Mouse (Mus musculus): Measurements from ENCODE around the gene Fzd5. TPM values are rescaled to one million over a fixed set of nuclear protein-coding genes. Genes with fewer than 3 reads are reported as not detected.

Gene Fzd5
- total and polyA plus RNA-seq, 3 experiments, result 3.1 to 23.2 (median 8.6) TPM

DNA sequence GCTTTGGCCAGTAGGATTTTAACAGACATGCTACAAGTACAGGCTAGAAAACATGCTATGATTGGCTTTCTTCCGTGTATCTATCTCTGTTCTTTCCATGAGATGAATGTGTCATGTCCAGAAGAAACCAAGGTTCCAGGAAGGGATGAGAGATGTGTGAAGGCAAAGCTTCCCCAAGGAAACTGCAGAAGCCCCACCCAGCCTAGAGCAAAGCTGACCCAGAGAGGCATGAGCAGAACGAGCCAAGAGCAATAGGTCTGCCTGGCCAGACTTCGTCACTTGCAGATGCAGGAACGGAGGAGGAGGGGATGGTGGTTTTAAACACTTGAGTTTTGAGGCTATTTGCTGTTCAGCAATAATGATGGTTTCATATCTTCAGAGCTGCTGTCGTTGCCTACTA is 20.2 kb upstream of the Fzd5 start:
- H3K9me3 ChIP-seq (replicated peaks), result no peaks in the 10 kb centered on the region
- H3K36me3 ChIP-seq (replicated peaks), result no peaks in the 10 kb centered on the region
- DNase-seq (ENCODE audit: low spot score) (no peak), ATAC-seq (ENCODE audit: extremely low read depth, insufficient number of reproducible peaks, low FRiP score, poor library complexity, severe bottlenecking) (no peak)
- H3K4me3 ChIP-seq (ENCODE audit: low read depth, low read length), result no peak overlapping the region
- peaks cover 32% of the 10 kb centered on the region for H3K27me3 ChIP-seq (ENCODE audit: insufficient read depth, low read length)
- TF ChIP-seq GATA2 (IDR thresholded peaks at IDR 0.05; ENCODE audit: borderline replicate concordance, low read depth, low read length), result no peak
- peaks cover 10% of the 10 kb centered on the region for H3K4me1 ChIP-seq (ENCODE audit: insufficient read depth, low read depth, low read length)

DNA sequence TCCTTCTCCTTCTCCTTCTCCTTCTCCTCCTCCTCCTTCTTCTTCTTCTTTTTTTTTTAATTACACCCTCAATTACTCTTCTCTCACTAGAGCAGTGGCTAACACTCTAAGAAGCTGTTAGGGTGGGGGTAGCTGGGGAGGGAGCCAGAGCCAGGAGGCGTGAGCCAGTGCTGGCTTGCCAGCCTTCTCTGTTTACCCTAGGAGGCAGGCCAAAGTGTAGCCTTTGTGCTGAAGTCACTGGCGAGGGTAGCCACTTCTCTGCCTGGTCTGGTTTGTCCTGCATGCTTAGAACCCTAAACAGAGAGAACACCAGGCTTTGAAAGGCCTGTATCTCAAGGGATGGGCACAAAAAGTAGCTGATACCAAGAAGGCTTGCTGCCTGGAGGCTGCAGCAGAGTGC is 19.7 kb upstream of the Fzd5 start:
- no peak for ATAC-seq (ENCODE audit: extremely low read depth, insufficient number of reproducible peaks, low FRiP score, poor library complexity, severe bottlenecking)
- no peak overlapping the region for H3K4me3 ChIP-seq (ENCODE audit: low read depth, low read length)
- H3K27me3 ChIP-seq (ENCODE audit: insufficient read depth, low read length), result peaks cover 29% of the 10 kb centered on the region
- DNase-seq (ENCODE audit: low spot score), result no peak
- H3K9me3 ChIP-seq (replicated peaks), result no peaks in the 10 kb centered on the region
- H3K36me3 ChIP-seq (replicated peaks), result no peaks in the 10 kb centered on the region
- peaks cover 10% of the 10 kb centered on the region for H3K4me1 ChIP-seq (ENCODE audit: insufficient read depth, low read depth, low read length)
- no peak for TF ChIP-seq TAL1 (conservative IDR thresholded peaks at IDR 0.05; ENCODE audit: low read depth, low read length)

DNA sequence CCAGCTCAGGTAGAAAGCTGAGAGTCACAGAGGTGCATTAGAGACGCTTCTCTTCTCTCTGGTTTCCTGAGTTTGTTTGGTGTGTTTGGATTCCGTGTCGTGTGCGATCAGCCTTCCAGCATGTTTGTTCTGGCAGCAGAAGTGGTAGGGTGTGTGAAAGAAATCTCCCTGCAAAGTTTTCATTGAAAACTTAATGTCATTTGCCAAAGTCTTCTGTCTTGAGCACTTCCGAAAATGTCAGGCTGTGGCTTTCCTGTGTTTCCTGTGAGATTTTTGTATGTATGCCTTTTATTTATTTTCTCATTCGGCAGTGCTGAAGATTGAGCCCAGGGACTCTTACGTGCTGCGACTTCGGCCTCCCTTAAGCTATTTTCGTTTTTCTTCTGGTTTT is 19.1 kb upstream of the Fzd5 start:
- no peak for DNase-seq (ENCODE audit: low spot score)
- peaks cover 8% of the 10 kb centered on the region for H3K4me1 ChIP-seq (ENCODE audit: insufficient read depth, low read depth, low read length)
- ATAC-seq (ENCODE audit: extremely low read depth, insufficient number of reproducible peaks, low FRiP score, poor library complexity, severe bottlenecking), result no peak
- no peak overlapping the region for H3K4me3 ChIP-seq (ENCODE audit: low read depth, low read length)
- TF ChIP-seq TAL1 (conservative IDR thresholded peaks at IDR 0.05; ENCODE audit: low read depth, low read length), result no peak
- no peak for TF ChIP-seq GATA2 (IDR thresholded peaks at IDR 0.05; ENCODE audit: borderline replicate concordance, low read depth, low read length)
- no peak for TF ChIP-seq CTCF (IDR thresholded peaks at IDR 0.05; ENCODE audit: low read depth, low read length)
- no peak for TF ChIP-seq POLR2AphosphoS5 (IDR thresholded peaks at IDR 0.05; ENCODE audit: insufficient replicate concordance, low read depth, low read length)
- no peak for TF ChIP-seq GATA1 (IDR thresholded peaks at IDR 0.05; ENCODE audit: borderline replicate concordance, low read length)
- H3K36me3 ChIP-seq (replicated peaks), result no peaks in the 10 kb centered on the region
- H3K27me3 ChIP-seq (ENCODE audit: insufficient read depth, low read length), result peaks cover 23% of the 10 kb centered on the region
- H3K9me3 ChIP-seq (replicated peaks), result no peaks in the 10 kb centered on the region

DNA sequence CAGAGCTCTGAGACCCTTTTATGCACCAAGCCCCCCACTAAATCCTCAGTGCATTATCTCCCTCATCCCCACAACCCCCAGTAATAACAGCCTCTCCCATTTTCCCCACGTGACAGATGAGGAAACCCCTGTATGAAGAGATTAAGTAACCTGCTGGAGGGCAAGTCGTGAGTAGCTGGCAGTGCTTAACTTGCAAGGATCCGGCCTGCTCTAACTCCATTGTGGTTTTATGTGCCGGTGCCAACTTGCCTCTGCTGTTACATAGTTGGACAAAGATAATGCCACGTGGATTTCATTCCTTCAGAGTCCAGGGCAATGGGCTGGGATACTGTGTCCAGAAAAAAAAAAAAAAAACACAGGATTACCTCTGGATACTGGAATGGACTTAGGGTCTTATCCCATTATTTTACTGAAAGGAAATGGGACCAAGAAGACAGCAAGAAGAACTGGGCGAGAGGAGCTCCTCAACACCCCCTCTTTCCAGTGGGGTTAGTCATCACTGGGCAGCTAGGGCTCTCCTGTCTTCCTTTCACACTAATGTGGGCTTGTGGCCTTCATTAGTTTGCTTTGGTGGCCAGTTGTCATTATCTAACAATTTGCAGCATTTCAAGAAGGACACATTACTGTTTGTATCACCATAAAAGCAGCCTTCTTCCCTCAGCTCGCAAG is 18.6 kb upstream of the Fzd5 start:
- no peaks in the 10 kb centered on the region for H3K9me3 ChIP-seq (replicated peaks)
- no peak for DNase-seq (ENCODE audit: low spot score)
- no peak for TF ChIP-seq GATA2 (IDR thresholded peaks at IDR 0.05; ENCODE audit: borderline replicate concordance, low read depth, low read length)
- no peak for TF ChIP-seq CTCF (IDR thresholded peaks at IDR 0.05; ENCODE audit: low read depth, low read length)
- TF ChIP-seq POLR2AphosphoS5 (IDR thresholded peaks at IDR 0.05; ENCODE audit: insufficient replicate concordance, low read depth, low read length), result no peak
- TF ChIP-seq GATA1 (IDR thresholded peaks at IDR 0.05; ENCODE audit: borderline replicate concordance, low read length), result no peak
- no peak for TF ChIP-seq TAL1 (conservative IDR thresholded peaks at IDR 0.05; ENCODE audit: low read depth, low read length)
- no peak for ATAC-seq (ENCODE audit: extremely low read depth, insufficient number of reproducible peaks, low FRiP score, poor library complexity, severe bottlenecking)
- H3K36me3 ChIP-seq (replicated peaks), result no peaks in the 10 kb centered on the region
- peaks cover 7% of the 10 kb centered on the region; the same call in 1 of the 2 replicates for H3K4me1 ChIP-seq (ENCODE audit: insufficient read depth, low read depth, low read length)
- H3K4me3 ChIP-seq (ENCODE audit: low read depth, low read length), result no peak overlapping the region
- peaks cover 23% of the 10 kb centered on the region for H3K27me3 ChIP-seq (ENCODE audit: insufficient read depth, low read length)

DNA sequence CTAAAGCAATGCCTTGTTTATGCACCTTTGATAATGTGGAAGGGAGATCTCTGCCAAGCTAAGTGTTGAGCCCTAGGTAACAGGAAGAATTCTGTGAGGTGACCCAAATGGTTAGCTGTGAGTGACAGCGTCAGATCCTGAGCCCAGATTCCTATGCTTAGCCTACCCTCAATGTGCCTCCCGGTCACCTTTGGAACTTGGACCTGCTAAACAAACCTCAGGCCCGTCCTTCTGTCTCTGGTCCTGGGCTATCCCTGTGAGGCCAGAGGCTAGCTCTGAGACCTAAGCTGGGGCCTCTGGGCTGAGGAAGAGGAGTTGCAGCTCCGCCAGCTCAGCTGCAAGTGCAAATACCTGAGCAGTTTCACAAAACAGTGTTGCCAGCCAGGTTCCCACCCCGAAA is 17.1 kb upstream of the Fzd5 start:
- DNase-seq (ENCODE audit: low spot score) (no peak), ATAC-seq (ENCODE audit: extremely low read depth, insufficient number of reproducible peaks, low FRiP score, poor library complexity, severe bottlenecking) (no peak)
- no peak for TF ChIP-seq TAL1 (conservative IDR thresholded peaks at IDR 0.05; ENCODE audit: low read depth, low read length)
- no peak for TF ChIP-seq GATA1 (IDR thresholded peaks at IDR 0.05; ENCODE audit: borderline replicate concordance, low read length)
- TF ChIP-seq GATA2 (IDR thresholded peaks at IDR 0.05; ENCODE audit: borderline replicate concordance, low read depth, low read length), result no peak

DNA sequence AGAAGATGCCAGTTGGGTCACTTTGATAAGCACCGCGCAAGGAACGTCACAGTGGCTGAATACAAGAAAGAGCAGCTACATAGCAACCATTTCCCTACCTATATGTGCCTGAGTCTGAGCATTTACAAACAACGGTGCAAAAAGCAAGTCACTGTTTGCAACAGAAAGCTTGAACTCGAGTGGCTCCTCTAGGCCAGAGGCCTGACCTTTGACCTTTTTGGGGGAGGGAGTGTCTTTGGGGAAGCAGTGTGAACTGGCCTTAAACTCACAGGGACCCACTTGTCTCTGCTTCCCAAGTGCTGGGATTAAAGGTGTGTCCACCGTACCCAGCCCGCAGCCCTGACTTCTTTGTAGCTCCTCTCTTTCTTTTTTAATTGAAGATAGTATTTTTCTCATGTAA is 16.1 kb upstream of the Fzd5 start:
- H3K4me3 ChIP-seq (ENCODE audit: low read depth, low read length), result no peak overlapping the region
- H3K27me3 ChIP-seq (ENCODE audit: insufficient read depth, low read length), result peaks cover 42% of the 10 kb centered on the region
- TF ChIP-seq POLR2AphosphoS5 (IDR thresholded peaks at IDR 0.05; ENCODE audit: insufficient replicate concordance, low read depth, low read length), result no peak
- TF ChIP-seq GATA2 (IDR thresholded peaks at IDR 0.05; ENCODE audit: borderline replicate concordance, low read depth, low read length), result no peak
- TF ChIP-seq CTCF (IDR thresholded peaks at IDR 0.05; ENCODE audit: low read depth, low read length), result no peak
- TF ChIP-seq TAL1 (conservative IDR thresholded peaks at IDR 0.05; ENCODE audit: low read depth, low read length), result no peak
- no peak for TF ChIP-seq GATA1 (IDR thresholded peaks at IDR 0.05; ENCODE audit: borderline replicate concordance, low read length)
- no peaks in the 10 kb centered on the region for H3K9me3 ChIP-seq (replicated peaks)
- ATAC-seq (ENCODE audit: extremely low read depth, insufficient number of reproducible peaks, low FRiP score, poor library complexity, severe bottlenecking), result no peak
- peaks cover 7% of the 10 kb centered on the region; the same call in 1 of the 2 replicates for H3K4me1 ChIP-seq (ENCODE audit: insufficient read depth, low read depth, low read length)
- DNase-seq (ENCODE audit: low spot score), result no peak
- H3K36me3 ChIP-seq (replicated peaks), result no peaks in the 10 kb centered on the region

More for the DNA sequence above, 17.1 kb upstream of the Fzd5 start:
- no peak overlapping the region for H3K4me3 ChIP-seq (ENCODE audit: low read depth, low read length)
- peaks cover 7% of the 10 kb centered on the region; the same call in 1 of the 2 replicates for H3K4me1 ChIP-seq (ENCODE audit: insufficient read depth, low read depth, low read length)
- H3K9me3 ChIP-seq (replicated peaks), result no peaks in the 10 kb centered on the region
- peaks cover 32% of the 10 kb centered on the region for H3K27me3 ChIP-seq (ENCODE audit: insufficient read depth, low read length)
- H3K36me3 ChIP-seq (replicated peaks), result no peaks in the 10 kb centered on the region

DNA sequence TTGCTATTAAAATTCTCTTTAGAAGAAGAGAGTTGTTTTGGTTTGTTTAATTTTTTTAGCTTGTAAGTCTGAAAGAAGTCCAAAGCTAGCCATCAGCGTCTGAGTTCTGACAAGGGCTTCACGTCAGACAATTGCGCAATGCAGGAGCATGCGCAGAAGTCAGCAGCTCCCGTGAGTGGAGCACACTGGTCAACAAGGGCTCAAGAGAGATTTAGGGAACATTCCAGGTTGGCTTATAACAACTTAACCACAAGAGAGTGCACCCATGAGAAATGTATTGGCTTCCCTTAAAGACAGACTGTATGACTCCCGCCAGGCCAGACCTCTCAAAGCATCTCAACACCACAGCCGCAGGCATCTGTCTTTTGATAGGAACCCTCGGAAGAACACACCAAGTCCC is 15.6 kb upstream of the Fzd5 start:
- TF ChIP-seq CTCF (IDR thresholded peaks at IDR 0.05; ENCODE audit: low read depth, low read length) (no peak), TAL1 (conservative IDR thresholded peaks at IDR 0.05; ENCODE audit: low read depth, low read length) (no peak), GATA1 (IDR thresholded peaks at IDR 0.05; ENCODE audit: borderline replicate concordance, low read length) (no peak), GATA2 (IDR thresholded peaks at IDR 0.05; ENCODE audit: borderline replicate concordance, low read depth, low read length) (no peak), POLR2AphosphoS5 (IDR thresholded peaks at IDR 0.05; ENCODE audit: insufficient replicate concordance, low read depth, low read length) (no peak)
- no peaks in the 10 kb centered on the region for H3K36me3 ChIP-seq (replicated peaks)
- peaks cover 7% of the 10 kb centered on the region; the same call in 1 of the 2 replicates for H3K4me1 ChIP-seq (ENCODE audit: insufficient read depth, low read depth, low read length)
- DNase-seq (ENCODE audit: low spot score) (no peak), ATAC-seq (ENCODE audit: extremely low read depth, insufficient number of reproducible peaks, low FRiP score, poor library complexity, severe bottlenecking) (no peak)
- no peaks in the 10 kb centered on the region for H3K9me3 ChIP-seq (replicated peaks)
- peaks cover 47% of the 10 kb centered on the region for H3K27me3 ChIP-seq (ENCODE audit: insufficient read depth, low read length)
- H3K4me3 ChIP-seq (ENCODE audit: low read depth, low read length), result no peak overlapping the region
